Mouse (Mus musculus) kidney, embryonic 15.5 days (tissue): ENCODE results near the gene Map7. TPM values are rescaled to one million over a fixed set of nuclear protein-coding genes. Genes with fewer than 3 reads are reported as not detected.

Source experiments
- ATAC-seq: fragments of 200-750 bp; cut with Nextera tagmentation; replicated peaks from 2 replicates; pipeline ENCODE4 v1.8.0; 2017; ENCODE audit warnings: moderate TSS enrichment; ENCODE audit not compliant: low FRiP score
- H3K27ac ChIP-seq: fragments of 300-500 bp; sonication (generic); 2 replicates; pipeline ENCODE4 v1.5.1; 2015; ENCODE audit warnings: mild to moderate bottlenecking, inconsistent platforms
- H3K27me3 ChIP-seq: fragments of 300-500 bp; sonication (generic); 2 replicates; pipeline ENCODE4 v1.6.1; 2015; ENCODE audit warnings: inconsistent platforms
- H3K36me3 ChIP-seq: fragments of 300-500 bp; sonication (generic); 2 replicates; pipeline ENCODE4 v1.6.1; 2015; ENCODE audit warnings: inconsistent platforms
- H3K4me1 ChIP-seq: fragments of 300-500 bp; sonication (generic); 2 replicates; pipeline ENCODE4 v1.6.1; 2015; ENCODE audit warnings: inconsistent platforms
- H3K4me2 ChIP-seq: fragments of 300-500 bp; sonication (generic); 2 replicates; pipeline ENCODE4 v1.6.1; 2015; ENCODE audit warnings: moderate library complexity, mild to moderate bottlenecking, inconsistent platforms
- H3K4me3 ChIP-seq: fragments of 300-500 bp; sonication (generic); replicated peaks from 2 replicates; pipeline ENCODE4 v1.5.1; 2015; ENCODE audit warnings: mild to moderate bottlenecking, inconsistent platforms
- H3K9ac ChIP-seq: fragments of 300-500 bp; sonication (generic); 2 replicates; pipeline ENCODE4 v1.6.1; 2015; ENCODE audit warnings: mild to moderate bottlenecking, inconsistent platforms
- H3K9me3 ChIP-seq: fragments of 300-500 bp; sonication (generic); replicated peaks from 2 replicates; pipeline ENCODE4 v1.6.1; 2016; ENCODE audit warnings: inconsistent platforms
- WGBS: fragments of 180-500 bp; shearing (Covaris S2); methylation state at CpG from one replicate; pipeline ENCODE4 v1.1.7; 2015; ENCODE audit warnings: mixed read lengths; 5-methylcytosine and 5-hydroxymethylcytosine counted together
- polyA plus RNA-seq: library from polyadenylated mRNA; unstranded; fragments of >200 nt; fragmentation: Nextera tagmentation; extraction: Ambion mirVana; gene quantifications from 2 replicates; pipeline ENCODE4 v1.2.1, GENCODE M21; 2015

Map7 gene
- polyA plus RNA-seq, 1 experiment from 2014 or later, result 26.7 TPM

DNA sequence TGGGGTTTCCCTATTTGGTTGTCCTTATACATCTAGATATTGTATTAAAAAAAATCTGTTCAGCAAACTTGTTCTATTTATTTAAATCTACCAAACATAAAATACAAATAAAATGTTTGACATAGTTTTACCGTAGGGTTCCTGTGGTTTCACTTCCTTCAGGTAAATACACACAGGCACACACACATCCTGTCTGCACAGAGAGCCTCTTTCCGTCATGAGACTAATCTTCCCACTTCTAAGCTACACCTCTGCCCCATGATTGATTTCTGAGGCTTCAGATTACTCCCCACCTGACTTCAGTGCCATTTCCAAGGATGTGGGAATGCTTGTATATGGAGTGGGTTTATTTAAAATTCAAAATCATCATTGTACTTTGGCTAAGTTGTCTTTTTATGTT lies 133.2 kb downstream of the Map7 start:
- Histone ChIP-seq H3K9ac (no peak overlapping the region), H3K9me3 (no peaks in the 10 kb centered on the region), H3K4me3 (no peak overlapping the region), H3K27me3 (no peaks in the 10 kb centered on the region), H3K36me3 (peaks cover 17% of the 10 kb centered on the region), H3K4me1 (peaks cover 17% of the 10 kb centered on the region), H3K4me2 (no peak overlapping the region), H3K27ac (no peak overlapping the region)
- no peak for ATAC-seq
- WGBS, result 61% methylated on average over 2 of the region's 2 CpGs

DNA sequence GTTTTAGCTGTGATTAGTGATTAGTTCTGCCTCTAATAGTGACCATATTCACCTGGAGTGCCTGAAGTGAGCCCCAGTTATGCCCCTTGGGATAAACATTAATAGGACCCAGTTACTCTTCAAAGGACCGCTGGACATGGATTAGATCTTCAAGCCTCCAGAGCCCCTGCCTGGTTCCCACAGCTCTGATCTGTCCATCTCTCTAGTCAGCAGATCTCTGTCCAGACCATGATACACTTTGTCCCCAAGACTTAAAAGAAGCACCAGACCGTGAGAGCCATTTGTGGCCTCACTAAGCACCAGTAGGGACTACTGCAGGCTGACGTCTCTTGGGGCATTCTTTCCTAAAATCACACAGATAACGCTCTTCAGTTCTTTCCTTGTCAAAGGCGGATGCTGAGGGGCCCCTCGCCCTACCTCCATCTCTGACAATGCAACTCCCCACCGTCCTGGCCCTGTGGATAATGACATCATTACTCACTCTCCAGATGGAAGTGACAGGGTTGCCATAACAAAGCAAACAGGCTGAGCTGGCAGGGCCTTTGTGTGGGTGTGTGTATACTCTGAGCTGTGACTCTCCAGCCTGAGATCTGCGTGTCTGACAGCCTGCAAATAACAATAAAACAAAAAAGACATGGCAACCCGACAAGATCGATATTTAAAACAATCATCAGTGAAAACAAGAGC lies 137.2 kb downstream of the Map7 start:
- H3K9ac ChIP-seq, result no peak overlapping the region

DNA sequence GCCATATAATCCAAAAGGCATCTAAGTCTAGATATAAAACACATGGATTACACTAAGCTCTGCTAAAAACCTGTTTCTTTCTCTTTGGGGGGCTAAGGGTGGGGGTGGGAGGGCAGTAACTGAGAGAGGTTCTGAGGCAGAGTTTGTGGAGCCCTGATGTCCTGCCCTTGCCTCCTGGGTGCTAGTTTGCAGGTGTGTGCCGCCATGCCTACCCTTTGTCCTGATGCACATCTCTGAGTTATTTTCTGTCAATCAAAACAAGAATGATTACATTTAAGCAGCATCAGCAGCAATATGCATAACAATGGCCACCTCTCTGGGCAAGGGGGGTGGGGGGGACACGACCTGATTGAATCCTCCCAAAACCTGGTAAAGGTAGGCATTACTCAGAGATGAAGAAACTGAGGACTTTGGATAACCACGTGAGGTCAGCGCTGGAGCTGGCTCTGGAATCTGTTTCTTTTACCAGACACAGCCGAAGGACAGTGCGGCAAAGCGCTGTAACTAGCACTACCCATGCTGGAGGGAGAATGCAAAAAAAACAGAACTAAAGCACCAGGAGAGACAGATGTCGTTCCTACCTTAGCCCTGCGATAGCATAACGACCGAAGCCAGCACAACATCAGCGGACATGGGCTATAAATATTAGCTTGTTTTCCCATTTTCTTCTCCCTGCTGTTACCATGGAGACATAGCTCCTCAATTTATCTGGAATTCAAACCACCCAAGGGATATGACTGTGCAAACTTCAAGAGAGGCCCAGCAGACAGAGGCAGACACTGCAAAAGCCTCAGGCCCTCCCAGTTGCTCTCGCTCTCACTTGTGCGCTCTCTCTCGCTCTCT lies 137.9 kb downstream of the Map7 start:
- Histone ChIP-seq H3K36me3 (no peaks in the 10 kb centered on the region), H3K9me3 (no peaks in the 10 kb centered on the region), H3K4me3 (no peak overlapping the region), H3K9ac (no peak overlapping the region), H3K4me1 (peaks cover 28% of the 10 kb centered on the region), H3K27me3 (no peaks in the 10 kb centered on the region), H3K27ac (peak overlapping the region; percentile 58), H3K4me2 (peak overlapping the region; percentile 28)
- peak; percentile 47; the same call in 1 of the 2 replicates for ATAC-seq
- WGBS, result 27% methylated on average over 15 of the region's 15 CpGs

More for the DNA sequence above, 137.2 kb downstream of the Map7 start:
- Histone ChIP-seq H3K4me1 (peaks cover 23% of the 10 kb centered on the region), H3K27ac (peak overlapping the region; percentile 9), H3K27me3 (no peaks in the 10 kb centered on the region), H3K36me3 (no peaks in the 10 kb centered on the region), H3K9me3 (no peaks in the 10 kb centered on the region), H3K4me3 (no peak overlapping the region), H3K4me2 (no peak overlapping the region)
- WGBS, result 19% methylated on average over 10 of the region's 10 CpGs
- peak; percentile 77 for ATAC-seq

DNA sequence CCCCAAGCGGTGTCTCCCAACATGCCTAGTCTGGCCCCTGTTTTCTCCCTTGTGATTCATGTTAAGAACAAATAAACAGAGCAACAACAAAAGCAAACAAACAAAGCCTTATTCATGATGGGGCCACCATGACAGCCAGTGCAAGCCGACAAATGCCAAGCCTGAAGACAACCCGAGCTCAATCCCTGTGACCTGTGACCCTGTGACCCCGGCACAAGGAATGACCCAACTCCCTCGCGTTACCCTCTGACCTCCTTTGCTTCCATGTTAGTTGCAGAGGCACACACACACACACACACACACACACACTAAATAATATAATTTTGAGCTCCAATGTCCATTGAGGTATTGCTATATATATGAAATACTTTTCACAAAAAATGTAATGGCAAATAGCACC lies 139.1 kb downstream of the Map7 start:
- Histone ChIP-seq H3K27me3 (no peaks in the 10 kb centered on the region), H3K9me3 (no peaks in the 10 kb centered on the region), H3K4me3 (no peak overlapping the region), H3K36me3 (no peaks in the 10 kb centered on the region), H3K4me1 (peaks cover 28% of the 10 kb centered on the region), H3K9ac (no peak overlapping the region), H3K27ac (no peak overlapping the region), H3K4me2 (no peak overlapping the region)
- WGBS, result 48% methylated on average over 6 of the region's 6 CpGs
- no peak for ATAC-seq

DNA sequence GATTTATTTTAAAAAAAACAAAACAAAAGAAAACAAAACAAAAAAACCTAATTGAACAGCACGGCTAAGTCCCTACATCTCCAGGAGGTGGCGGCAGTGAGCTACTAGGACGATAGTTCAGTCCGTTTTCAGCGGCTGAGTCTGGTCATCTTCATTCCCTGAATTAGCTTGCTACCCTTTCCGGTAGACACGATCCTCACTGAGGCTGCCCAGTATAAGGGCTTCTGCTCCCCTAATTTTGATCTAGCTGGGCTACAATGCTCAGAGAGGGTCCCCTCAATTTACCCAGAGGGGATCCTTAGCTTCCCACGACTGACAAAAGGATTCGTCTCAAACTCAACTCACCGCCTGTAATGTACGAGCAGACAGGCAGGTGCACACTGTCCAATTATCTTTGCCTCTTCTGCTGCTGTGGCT lies 142.2 kb downstream of the Map7 start:
- Histone ChIP-seq H3K4me3 (peak overlapping the region; percentile 26), H3K9me3 (no peaks in the 10 kb centered on the region), H3K9ac (no peak overlapping the region), H3K4me2 (peak overlapping the region; percentile 53), H3K4me1 (peaks cover 20% of the 10 kb centered on the region), H3K27me3 (no peaks in the 10 kb centered on the region), H3K36me3 (no peaks in the 10 kb centered on the region), H3K27ac (no peak overlapping the region)
- ATAC-seq, result 0 out of 2 replicates have a peak, but pooled peaks have one; percentile 46
- 17% methylated on average over 11 of the region's 11 CpGs for WGBS

DNA sequence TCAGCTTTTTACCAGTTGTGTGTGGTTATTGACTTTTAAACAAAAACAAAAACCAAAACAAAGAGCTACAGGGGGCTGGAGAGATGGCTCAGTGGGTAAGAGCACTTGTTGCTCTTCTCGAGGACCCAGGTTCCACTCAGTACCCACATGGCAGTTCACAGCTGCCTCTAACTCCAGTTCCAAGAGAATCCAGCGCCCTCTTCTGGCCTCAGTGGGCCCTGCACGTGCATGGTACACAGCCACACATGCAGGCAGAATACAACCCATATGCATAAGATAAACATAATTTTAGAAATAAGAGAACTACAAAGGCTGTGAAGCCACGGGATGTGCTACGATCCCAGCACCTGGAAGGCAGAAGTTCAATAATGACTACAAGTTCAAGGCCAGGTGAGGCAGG lies 147.7 kb downstream of the Map7 start:
- no peaks in the 10 kb centered on the region for H3K9me3 ChIP-seq
- no peaks in the 10 kb centered on the region for H3K27me3 ChIP-seq
- WGBS, result 74% methylated on average over 5 of the region's 5 CpGs
- no peak for ATAC-seq
- no peak overlapping the region for H3K4me3 ChIP-seq
- H3K9ac ChIP-seq, result no peak overlapping the region
- H3K27ac ChIP-seq, result no peak overlapping the region
- H3K36me3 ChIP-seq, result no peaks in the 10 kb centered on the region
- no peaks in the 10 kb centered on the region for H3K4me1 ChIP-seq
- no peak overlapping the region for H3K4me2 ChIP-seq

DNA sequence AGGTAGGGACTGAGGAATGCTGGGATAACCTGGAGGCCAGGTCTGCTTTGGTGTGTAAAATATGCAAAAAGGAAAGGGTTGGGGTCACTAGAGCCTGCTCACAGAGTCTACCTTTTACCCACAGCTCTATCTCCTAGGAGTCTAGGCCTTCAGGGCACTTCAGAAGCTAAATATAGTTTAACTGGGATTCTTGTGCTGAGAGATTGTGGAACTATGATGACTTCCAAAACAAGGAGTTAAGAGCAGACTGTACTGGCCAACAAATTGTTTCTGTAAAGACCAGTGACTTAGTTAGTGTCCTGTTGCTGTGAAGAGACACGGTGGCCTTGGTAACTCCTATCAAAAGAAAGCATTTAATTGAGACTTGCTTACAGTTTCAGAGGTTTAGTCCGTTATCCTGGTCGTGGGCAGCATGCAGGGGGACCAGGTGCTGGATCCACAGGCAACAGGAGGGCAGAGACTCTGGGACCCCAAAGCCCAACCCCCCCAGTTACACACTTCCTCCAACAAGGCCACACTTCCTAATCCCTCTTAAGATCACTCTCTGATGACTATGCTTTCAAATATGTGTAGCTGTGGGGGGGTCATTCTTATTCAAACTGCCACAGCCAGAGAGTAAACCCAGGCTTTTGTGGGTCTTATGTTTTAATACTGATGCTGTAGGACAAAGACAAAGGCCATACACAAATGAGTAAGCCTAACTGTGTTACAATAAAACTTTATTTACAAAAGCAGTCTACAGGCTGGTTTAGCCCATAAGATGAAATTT lies 150.1 kb downstream of the Map7 start:
- no peak overlapping the region for H3K27ac ChIP-seq
- ATAC-seq, result no peak
- WGBS, result 55% methylated on average over 3 of the region's 3 CpGs
- no peaks in the 10 kb centered on the region for H3K9me3 ChIP-seq
- H3K4me2 ChIP-seq, result no peak overlapping the region
- no peaks in the 10 kb centered on the region for H3K4me1 ChIP-seq
- H3K36me3 ChIP-seq, result no peaks in the 10 kb centered on the region
- no peaks in the 10 kb centered on the region for H3K27me3 ChIP-seq
- H3K4me3 ChIP-seq, result no peak overlapping the region
- no peak overlapping the region for H3K9ac ChIP-seq

DNA sequence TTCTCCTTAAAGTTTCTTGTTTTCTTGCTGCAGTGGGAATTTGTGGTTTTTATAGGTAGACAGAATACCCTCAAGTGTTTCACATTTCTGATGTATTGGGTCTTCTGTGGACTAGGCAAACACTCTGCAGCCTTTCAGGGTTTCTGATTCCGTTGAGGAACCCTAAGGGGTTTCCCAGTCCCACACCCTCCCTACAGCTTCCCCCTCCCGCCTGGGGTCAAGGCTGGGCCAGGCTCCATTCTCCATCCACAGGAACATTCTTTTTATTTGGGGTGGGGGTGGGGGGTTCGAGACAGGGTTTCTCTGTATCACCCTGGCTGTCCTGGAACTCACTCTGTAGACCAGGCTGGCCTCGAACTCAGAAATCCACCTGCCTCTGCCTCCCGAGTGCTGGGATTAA lies 150.8 kb downstream of the Map7 start:
- WGBS, result 76% methylated on average over 5 of the region's 5 CpGs
- Histone ChIP-seq H3K9me3 (no peaks in the 10 kb centered on the region), H3K27me3 (no peaks in the 10 kb centered on the region), H3K4me3 (no peak overlapping the region), H3K4me1 (no peaks in the 10 kb centered on the region), H3K4me2 (no peak overlapping the region), H3K9ac (no peak overlapping the region), H3K27ac (no peak overlapping the region), H3K36me3 (no peaks in the 10 kb centered on the region)
- no peak for ATAC-seq

DNA sequence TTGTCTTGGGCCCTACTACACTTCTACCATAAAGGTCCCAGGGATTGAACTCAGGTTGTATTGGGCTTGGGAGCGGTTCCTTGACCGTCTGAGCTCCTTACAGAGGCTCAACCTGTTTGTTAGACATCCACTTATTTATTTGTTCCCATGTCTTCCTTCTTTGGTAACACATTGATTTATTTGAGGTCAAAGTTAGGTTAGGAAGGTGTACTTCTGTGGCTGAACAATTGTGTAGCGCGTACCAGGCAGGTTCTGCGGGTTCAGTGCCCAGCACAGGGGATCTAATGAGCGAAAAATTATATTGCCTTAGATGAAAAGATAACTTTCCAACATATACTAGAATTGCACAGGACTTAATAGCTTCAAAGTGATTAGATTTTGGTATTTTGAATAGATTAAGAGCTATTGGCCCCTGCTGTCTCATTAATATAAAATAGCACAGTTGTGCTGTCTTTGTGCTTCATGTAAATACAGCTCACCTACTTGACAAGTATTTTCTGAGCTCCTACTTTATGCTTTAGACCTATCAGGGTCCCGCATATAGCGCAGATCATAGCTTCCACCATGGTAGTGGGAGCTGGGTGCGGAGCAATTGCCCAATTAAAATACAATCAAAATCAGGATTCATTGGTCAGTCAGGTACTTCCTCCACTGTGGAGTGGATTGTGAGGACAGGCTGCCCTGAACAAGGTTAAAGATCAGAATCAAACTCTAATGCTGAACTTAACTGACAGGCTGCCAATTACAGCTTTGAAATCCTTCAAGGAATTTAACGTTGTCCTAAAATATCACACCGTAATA lies 162.9 kb downstream of the Map7 start:
- ATAC-seq, result no peak
- Histone ChIP-seq H3K9me3 (no peaks in the 10 kb centered on the region), H3K4me1 (peaks cover 17% of the 10 kb centered on the region), H3K9ac (peak overlapping the region; percentile 77), H3K4me3 (peak overlapping the region; percentile 92), H3K27me3 (no peaks in the 10 kb centered on the region), H3K27ac (peak overlapping the region; percentile 100), H3K36me3 (peaks cover 3% of the 10 kb centered on the region; the same call in 1 of the 2 replicates), H3K4me2 (peak overlapping the region; percentile 70)
- WGBS, result 40% methylated on average over 11 of the region's 11 CpGs

DNA sequence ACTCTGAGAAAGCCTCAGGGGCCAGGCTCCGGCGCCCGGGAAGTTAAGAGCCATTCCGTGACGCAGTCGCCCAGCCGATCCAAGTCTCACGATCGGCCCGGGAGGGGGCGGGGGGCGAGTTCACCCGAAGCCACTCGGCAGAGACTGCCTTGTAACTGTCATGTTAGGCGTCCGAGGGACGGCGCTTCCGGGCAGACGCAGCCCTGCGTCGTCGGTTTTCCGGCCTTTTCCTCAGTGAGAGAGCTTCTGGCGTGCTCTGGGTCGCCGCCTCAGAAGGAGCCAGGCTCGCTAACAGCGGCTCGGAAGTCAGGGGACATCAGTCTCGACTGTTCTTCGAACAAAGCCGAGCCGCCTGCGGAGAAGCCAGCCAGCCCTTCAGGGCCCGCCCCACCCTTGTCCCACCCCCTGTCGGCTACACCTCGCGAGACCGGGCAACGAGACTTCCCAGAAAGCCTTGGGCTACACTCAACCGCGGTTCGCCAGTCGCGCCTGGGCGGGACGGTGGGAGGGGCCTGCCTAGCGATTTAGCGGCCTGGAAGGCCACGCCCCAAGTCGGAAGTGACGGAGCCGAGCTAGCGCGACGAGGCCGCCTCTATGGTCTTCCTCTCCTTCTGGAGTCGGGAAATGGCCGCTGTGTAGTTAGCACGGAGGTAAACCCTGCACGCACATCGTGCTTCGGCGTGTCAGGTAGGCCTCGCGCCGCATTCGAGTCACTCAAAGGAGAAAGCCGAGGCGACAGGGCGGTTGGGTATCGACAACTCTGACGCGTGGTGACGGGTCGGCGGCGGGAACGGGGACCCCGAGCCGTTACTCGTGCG lies 163.9 kb downstream of the Map7 start, which contains the start of gene Bclaf1:
TSS of gene Bclaf1 (plus strand) at position 552 of the 818 bp plus-strand sequence.
- peak within 1 kb of the TSS; percentile 100 for H3K27ac ChIP-seq
- WGBS, result under 1% methylated on average over 82 of the region's 84 CpGs
- ATAC-seq, result peak; percentile 99
- no peaks in the 10 kb centered on the region for H3K9me3 ChIP-seq
- peak within 1 kb of the TSS; percentile 70 for H3K4me2 ChIP-seq
- H3K27me3 ChIP-seq, result no peaks in the 10 kb centered on the region
- peaks cover 17% of the 10 kb centered on the region for H3K4me1 ChIP-seq
- peaks cover 3% of the 10 kb centered on the region; the same call in 1 of the 2 replicates for H3K36me3 ChIP-seq
- H3K9ac ChIP-seq, result peak within 1 kb of the TSS; percentile 94
- H3K4me3 ChIP-seq, result peak within 1 kb of the TSS; percentile 92
